Mouse (Mus musculus) heart, adult 2 months (tissue): Measurements from ENCODE around the gene Natd1. TPM values are rescaled to one million over a fixed set of nuclear protein-coding genes. Genes with fewer than 3 reads are reported as not detected.

Experiments used
- DNase-seq, 2 experiments: peaks; one replicate each; pipeline ENCODE4 v3.0.0; 2021
- H3K27ac ChIP-seq: fragments of 200-600 bp; 2 replicates; pipeline ENCODE4 v1.8.1; 2022
- H3K27me3 ChIP-seq: fragments of 200-500 bp; 2 replicates; pipeline ENCODE4 v1.6.1; 2012; ENCODE audit warnings: mild to moderate bottlenecking, low read length, inconsistent platforms, mixed read lengths; ENCODE audit not compliant: control insufficient read depth, insufficient read depth
- H3K36me3 ChIP-seq: fragments of 200-500 bp; 2 replicates; pipeline ENCODE4 v1.6.1; 2012; ENCODE audit warnings: low read length, inconsistent platforms; ENCODE audit not compliant: control insufficient read depth, insufficient read depth
- H3K4me1 ChIP-seq: fragments of 200-500 bp; 2 replicates; pipeline ENCODE4 v1.6.1; 2011; ENCODE audit warnings: low read length; ENCODE audit not compliant: control insufficient read depth, insufficient read depth
- H3K4me3 ChIP-seq: fragments of 200-600 bp; 2 replicates; pipeline ENCODE4 v1.8.1; 2022
- H3K79me2 ChIP-seq: fragments of 200-500 bp; replicated peaks from 2 replicates; pipeline ENCODE4 v1.6.1; 2012; ENCODE audit warnings: mild to moderate bottlenecking, inconsistent platforms, low read length, moderate library complexity, mixed read lengths; ENCODE audit not compliant: control insufficient read depth, insufficient read depth
- H3K9ac ChIP-seq: fragments of 200-500 bp; 2 replicates; pipeline ENCODE4 v1.6.1; 2012; ENCODE audit warnings: low read depth, mild to moderate bottlenecking, control low read depth, inconsistent platforms, low read length, mixed read lengths
- CTCF ChIP-seq: fragments of 200-600 bp; IDR thresholded peaks from 2 replicates; pipeline ENCODE4 v1.8.1; 2022; ENCODE audit warnings: antibody characterized with exemption, mild to moderate bottlenecking, moderate library complexity
- EP300 ChIP-seq: fragments of 200-500 bp; IDR thresholded peaks from 2 replicates; pipeline ENCODE4 v1.6.1; 2011; ENCODE audit warnings: low read depth, low read length, control low read depth; ENCODE audit not compliant: insufficient read depth
- POLR2A ChIP-seq: fragments of 200-500 bp; IDR thresholded peaks from 2 replicates; pipeline ENCODE4 v1.6.1; 2011; ENCODE audit warnings: mild to moderate bottlenecking, low read depth, low read length, control low read depth; ENCODE audit not compliant: insufficient read depth
- WGBS: fragments of 180-500 bp; shearing (Covaris S2); methylation state at CpG from one replicate; pipeline ENCODE4 v1.1.7; 2018; 5-methylcytosine and 5-hydroxymethylcytosine counted together
- intact Hi-C: fragments of 180-260 bp; cut with DNase I; formaldehyde crosslinking; loops from one replicate; pipeline ENCODE4 v1.15.1; 2025
- polyA plus RNA-seq: library from polyadenylated mRNA; depleted of rRNA; stranded (reverse); fragments of >200 nt; gene quantifications from 2 replicates; pipeline ENCODE4 v1.2.3, GENCODE M21; 2012
- total RNA-seq, 2 experiments: library from RNA; stranded (reverse); gene quantifications; 2 replicates each; pipeline ENCODE4 v1.2.3; 2021

Natd1 gene
- total and polyA plus RNA-seq, 3 experiments, result 11.4 to 15.6 (median 13.4) TPM

GRCm38 (mm10) chr11:60934795-60935194, 20.2 kb upstream of the Natd1 start:
- 30% methylated on average over 2 of the region's 2 CpGs for WGBS
- Histone ChIP-seq H3K27ac (peak overlapping the region; percentile 72), H3K36me3 (peaks cover 3% of the 10 kb centered on the region; the same call in 1 of the 2 replicates), H3K9ac (no peak overlapping the region), H3K4me1 (peaks cover 39% of the 10 kb centered on the region), H3K27me3 (no peaks in the 10 kb centered on the region), H3K4me3 (no peak overlapping the region), H3K79me2 (peaks cover 10% of the 10 kb centered on the region)
- DNase-seq, result no peak
- no peak for TF ChIP-seq CTCF
- TF ChIP-seq EP300, result no peak
- TF ChIP-seq POLR2A, result no peak
- intact Hi-C loops, result loop anchor here (5.0 to 10.0 kb wide), 2 partner anchors 240 to 473 kb away; partner anchors contain the start of gene Usp22

- H3K4me3 ChIP-seq, result peak overlapping the region; percentile 86
- 41% methylated on average over 10 of the region's 10 CpGs for WGBS
- H3K36me3 ChIP-seq, result peaks cover 3% of the 10 kb centered on the region; the same call in 1 of the 2 replicates
- peaks cover 35% of the 10 kb centered on the region for H3K4me1 ChIP-seq
- intact Hi-C loops, result loop anchor here (5.0 to 10.0 kb wide), 2 partner anchors 241 to 474 kb away; partner anchors contain the start of gene Usp22
- peak overlapping the region; percentile 40; the same call in 1 of the 2 replicates for H3K27ac ChIP-seq
- no peaks in the 10 kb centered on the region for H3K27me3 ChIP-seq
- peaks cover 10% of the 10 kb centered on the region for H3K79me2 ChIP-seq
- TF ChIP-seq CTCF, result no peak
- TF ChIP-seq EP300, result no peak
- TF ChIP-seq POLR2A, result no peak
- H3K9ac ChIP-seq, result no peak overlapping the region
- DNase-seq, result peak; percentile 47 to 64
Measured at GRCm38 (mm10) chr11:60933178-60933930, 18.8 kb upstream of the Natd1 start.

GRCm38 (mm10) chr11:60932503-60933020, 18.0 kb upstream of the Natd1 start:
- intact Hi-C loops, result loop anchor here (5.0 to 10.0 kb wide), 2 partner anchors 242 to 475 kb away; partner anchors contain the start of gene Usp22

GRCm38 (mm10) chr11:60931869-60932481, 17.4 kb upstream of the Natd1 start, which contains the start of gene Map2k3:
Gene Map2k3 (plus strand): TSS chr11:60932033.
- Histone ChIP-seq H3K27me3 (no peaks in the 10 kb centered on the region), H3K4me1 (peaks cover 31% of the 10 kb centered on the region), H3K4me3 (peak within 1 kb of the TSS; percentile 86), H3K79me2 (peaks cover 8% of the 10 kb centered on the region), H3K36me3 (peaks cover 3% of the 10 kb centered on the region; the same call in 1 of the 2 replicates), H3K9ac (peak within 1 kb of the TSS; percentile 97), H3K27ac (peak within 1 kb of the TSS; percentile 94)
- peak; percentile 88 for TF ChIP-seq POLR2A
- TF ChIP-seq CTCF, result peak; percentile 31
- TF ChIP-seq EP300, result no peak
- under 1% methylated on average over 58 of the region's 59 CpGs for WGBS
- DNase-seq, result peak; percentile 96 to 98
- intact Hi-C loops, result loop anchor here (2.0 to 10.0 kb wide), 3 partner anchors 17 to 475 kb away; partner anchors contain the start of genes Natd1 and Usp22

More at GRCm38 (mm10) chr11:60932503-60933020, 18.0 kb upstream of the Natd1 start:
- Histone ChIP-seq H3K9ac (peak overlapping the region; percentile 97), H3K4me3 (peak overlapping the region; percentile 86), H3K27ac (peak overlapping the region; percentile 94), H3K4me1 (peaks cover 32% of the 10 kb centered on the region), H3K79me2 (peaks cover 9% of the 10 kb centered on the region), H3K27me3 (no peaks in the 10 kb centered on the region), H3K36me3 (peaks cover 3% of the 10 kb centered on the region; the same call in 1 of the 2 replicates)
- 2% methylated on average over 7 of the region's 7 CpGs for WGBS
- DNase-seq, result peak; percentile 24 to 46
- TF ChIP-seq POLR2A (no peak), EP300 (no peak), CTCF (no peak)

GRCm38 (mm10) chr11:60931282-60931868, 16.8 kb upstream of the Natd1 start:
- no peak for DNase-seq

More at GRCm38 (mm10) chr11:60931282-60931868, 16.8 kb upstream of the Natd1 start:
- peak overlapping the region; percentile 77 for H3K9ac ChIP-seq
- TF ChIP-seq EP300, result no peak
- TF ChIP-seq CTCF, result no peak
- TF ChIP-seq POLR2A, result no peak
- H3K79me2 ChIP-seq, result peaks cover 3% of the 10 kb centered on the region; the same call in 1 of the 2 replicates
- peak overlapping the region; percentile 72 for H3K27ac ChIP-seq
- intact Hi-C loops, result loop anchor here (2.0 to 10.0 kb wide), 3 partner anchors 17 to 476 kb away; partner anchors contain the start of genes Natd1 and Usp22
- H3K4me3 ChIP-seq, result peak overlapping the region; percentile 86
- peaks cover 26% of the 10 kb centered on the region for H3K4me1 ChIP-seq
- H3K36me3 ChIP-seq, result peaks cover 3% of the 10 kb centered on the region; the same call in 1 of the 2 replicates
- H3K27me3 ChIP-seq, result no peaks in the 10 kb centered on the region
- 1% methylated on average over 30 of the region's 30 CpGs for WGBS
